Mouse (Mus musculus): Measurements from ENCODE around the gene Fbxo8.

DNA sequence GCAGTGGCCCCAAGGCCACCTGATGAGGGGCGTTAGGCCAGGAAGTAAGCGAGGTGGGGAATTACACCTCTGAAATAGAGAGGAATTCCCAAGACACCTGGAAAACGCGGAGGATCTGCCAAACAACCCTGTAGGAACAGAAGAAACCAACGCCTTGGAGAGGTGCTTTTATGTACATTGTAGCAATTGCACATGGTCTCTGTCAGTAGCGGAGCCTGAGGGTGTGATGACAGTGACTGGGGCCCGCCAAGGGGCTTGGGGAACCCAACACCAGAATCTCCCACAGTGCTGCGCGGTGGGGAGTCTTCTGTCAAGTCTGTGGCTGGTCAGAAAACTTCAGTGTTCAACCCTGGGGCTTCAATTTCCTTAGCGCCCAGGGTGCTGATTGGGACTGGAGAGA, 72.5 kb downstream of the Fbxo8 start:
- TF ChIP-seq ELF1 (IDR thresholded peaks at IDR 0.05; ENCODE audit: low read depth, low read length) (no peak), E2F4 (IDR thresholded peaks at IDR 0.05; ENCODE audit: borderline replicate concordance, low read depth, low read length) (no peak), POLR2A (IDR thresholded peaks at IDR 0.05; ENCODE audit: control insufficient read depth in 1 of 2, insufficient read depth in 1 of 2, low read depth in 1 of 2, low read length in 2 of 2, poor library complexity in 1 of 2) (no peak), CTCF (IDR thresholded peaks at IDR 0.05 in 2 of 3, conservative IDR thresholded peaks at IDR 0.05 in 1 of 3; ENCODE audit: control insufficient read depth in 1 of 3, insufficient read depth in 1 of 3, low read depth in 2 of 3, low read length in 3 of 3, poor library complexity in 1 of 3, severe bottlenecking in 1 of 3) (no peak), MAX (IDR thresholded peaks at IDR 0.05; ENCODE audit: low read length) (no peak), SMC3 (IDR thresholded peaks at IDR 0.05; ENCODE audit: low read depth, low read length) (no peak)
